Mouse (Mus musculus) fat pad, adult 2 months (tissue): Measurements from ENCODE around the gene Trap1a.
"Not testable (repeated sequence)": the region's sequence is repeated elsewhere in the genome, so short reads cannot be mapped to it uniquely, and the experiment has no call there.

Source experiments
- DNase-seq: peaks from one replicate; pipeline ENCODE4 v3.0.0-alpha.2; 2011; ENCODE audit warnings: low read depth, low spot score; ENCODE audit errors: extremely low read depth

The Trap1a gene

GRCm38 (mm10) chrX:139333263-139333994 is at the start of gene Trap1a:
Gene Trap1a, plus strand, starts transcription at chrX:139333683.
- no peak for DNase-seq

- DNase-seq = no peak
Observed at GRCm38 (mm10) chrX:139293114-139293513, 40.4 kb upstream of the Trap1a start.

GRCm38 (mm10) chrX:139295325-139295724 is 38.2 kb upstream of the Trap1a start:
- no peak for DNase-seq

GRCm38 (mm10) chrX:139317356-139317755 is 16.1 kb upstream of the Trap1a start:
- DNase-seq = not testable (repeated sequence)

- no peak for DNase-seq
Observed at GRCm38 (mm10) chrX:139332583-139332982, 900 bp upstream of the Trap1a start.

GRCm38 (mm10) chrX:139334504-139335418 is 1.3 kb downstream of the Trap1a start:
- DNase-seq = no peak

GRCm38 (mm10) chrX:139335419-139336074 is 2.1 kb downstream of the Trap1a start:
- no peak for DNase-seq

- DNase-seq = no peak
Observed at GRCm38 (mm10) chrX:139339553-139339952, 6.1 kb downstream of the Trap1a start.

GRCm38 (mm10) chrX:139341185-139341584 is 7.7 kb downstream of the Trap1a start:
- no peak for DNase-seq

GRCm38 (mm10) chrX:139352192-139352772 is 18.8 kb downstream of the Trap1a start:
- no peak for DNase-seq

GRCm38 (mm10) chrX:139357639-139358260 is 24.3 kb downstream of the Trap1a start:
- no peak for DNase-seq

- no peak for DNase-seq
Observed at GRCm38 (mm10) chrX:139358361-139358760, 24.9 kb downstream of the Trap1a start.

GRCm38 (mm10) chrX:139366837-139367528 is 33.5 kb downstream of the Trap1a start:
- DNase-seq = no peak

- DNase-seq = no peak
Observed at GRCm38 (mm10) chrX:139367529-139367908, 34.0 kb downstream of the Trap1a start.

GRCm38 (mm10) chrX:139369122-139369521 is 35.6 kb downstream of the Trap1a start:
- no peak for DNase-seq

GRCm38 (mm10) chrX:139372665-139373064 is 39.2 kb downstream of the Trap1a start:
- DNase-seq = no peak
